Mouse (Mus musculus) spleen, postnatal 14 days (tissue): ENCODE results near the gene Fbxl8.
"Not testable (repeated sequence)": the region's sequence is repeated elsewhere in the genome, so short reads cannot be mapped to it uniquely, and the experiment has no call there.

Experiments used
- DNase-seq, 2 experiments: peaks; one replicate each; pipeline ENCODE4 v3.0.0; 2021 to 2022; ENCODE audit warnings: low spot score in 2 of 2

The Fbxl8 gene

DNA sequence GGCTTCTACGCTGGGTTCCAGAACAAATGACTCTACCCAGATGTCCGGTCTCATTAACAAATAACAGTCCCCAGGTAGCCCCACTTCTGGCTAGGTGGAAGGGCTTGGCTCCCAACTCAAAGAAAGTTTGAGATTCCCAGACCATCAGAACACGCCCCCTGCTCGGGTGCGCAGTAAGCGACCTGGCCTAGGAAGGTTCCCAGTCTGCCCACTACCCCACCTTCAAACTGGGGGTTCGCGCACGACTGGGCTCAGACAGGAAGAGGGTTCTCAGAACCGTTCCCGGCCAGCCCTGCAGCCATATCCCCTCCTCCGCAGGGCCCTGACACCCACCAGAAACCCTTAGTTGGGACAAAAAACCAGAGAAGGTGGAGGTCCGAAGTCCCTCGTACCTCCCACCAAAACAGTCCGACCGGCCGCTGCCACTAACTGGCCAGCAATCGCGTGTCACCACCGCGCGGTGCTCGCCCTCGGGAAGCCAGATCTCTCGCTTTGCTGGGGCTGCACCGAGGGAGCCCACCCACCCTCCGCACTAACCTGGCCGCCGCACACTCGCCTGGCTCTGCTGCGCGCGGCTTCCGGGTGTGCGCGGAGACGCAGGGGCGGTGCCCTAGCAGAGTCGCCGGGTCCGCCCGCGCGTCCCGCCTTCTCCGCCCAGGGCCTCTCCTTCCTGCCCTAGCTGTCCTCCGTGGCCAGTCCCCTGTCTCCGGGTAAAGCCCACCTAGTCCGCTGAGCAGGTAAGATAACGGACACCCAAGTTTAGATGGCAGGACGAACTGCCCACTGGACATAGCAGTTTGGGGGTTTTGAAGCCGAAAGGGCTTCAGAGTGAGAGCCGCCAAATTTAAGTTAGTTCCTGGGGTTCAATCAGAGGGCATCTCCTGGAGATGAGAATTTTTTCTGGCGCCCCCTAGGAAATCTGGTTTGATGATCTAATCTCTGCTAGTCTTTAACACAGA, at the start of gene Fbxl8, which contains the start of gene Tradd:
Gene Fbxl8 (plus strand): TSS at position 625 of the 959 bp plus-strand sequence.
Gene Tradd (minus strand): TSS at position 586 of the 959 bp plus-strand sequence.
- DNase-seq = peak; percentile 61 to 68

DNA sequence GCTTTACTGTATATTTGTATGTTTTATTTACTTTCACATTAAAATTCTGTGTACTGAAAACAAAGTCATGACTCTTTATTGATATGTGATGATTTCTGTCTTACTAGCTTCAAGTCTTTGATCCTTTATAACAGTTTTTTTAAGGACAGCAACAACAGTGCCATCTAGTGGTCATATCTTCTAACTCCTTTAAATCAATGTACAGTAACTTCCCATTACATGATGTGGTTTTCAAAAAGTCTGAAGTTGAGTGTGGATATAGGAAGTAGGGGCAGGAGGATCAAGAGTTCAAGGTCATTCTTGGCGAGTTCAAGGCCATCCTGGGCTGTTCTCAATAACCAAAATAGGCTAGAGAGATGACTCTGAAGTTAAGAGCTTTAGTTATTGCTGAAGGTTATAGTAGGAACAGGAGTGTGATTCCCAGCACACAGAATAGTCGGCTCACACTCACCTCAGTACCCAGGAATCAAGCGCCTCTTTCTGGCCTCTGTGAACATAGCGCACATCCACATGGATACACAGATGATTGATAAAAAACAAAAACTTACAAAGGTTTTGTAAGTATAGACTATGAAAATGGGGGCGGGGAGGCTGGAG, 46.4 kb upstream of the Fbxl8 start:
- DNase-seq = no peak

DNA sequence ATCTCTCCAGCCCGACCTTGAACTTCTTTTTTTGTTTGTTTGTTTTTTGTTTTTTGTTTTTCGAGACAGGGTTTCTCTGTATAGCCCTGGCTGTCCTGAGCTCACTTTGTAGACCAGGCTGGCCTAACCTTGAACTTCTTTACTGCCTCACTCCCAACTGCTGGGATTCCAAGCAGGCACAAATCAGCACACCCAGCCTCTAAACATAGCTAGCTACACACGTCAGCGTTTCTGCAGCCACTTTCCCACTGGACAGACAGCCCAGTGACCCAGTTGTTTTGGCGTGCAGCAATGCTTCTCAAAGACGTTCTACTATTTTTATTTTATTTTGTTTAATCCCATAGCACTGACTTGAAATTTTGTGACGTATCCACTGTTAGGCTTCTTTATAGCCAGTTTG, 40.6 kb upstream of the Fbxl8 start:
- no peak for DNase-seq

DNA sequence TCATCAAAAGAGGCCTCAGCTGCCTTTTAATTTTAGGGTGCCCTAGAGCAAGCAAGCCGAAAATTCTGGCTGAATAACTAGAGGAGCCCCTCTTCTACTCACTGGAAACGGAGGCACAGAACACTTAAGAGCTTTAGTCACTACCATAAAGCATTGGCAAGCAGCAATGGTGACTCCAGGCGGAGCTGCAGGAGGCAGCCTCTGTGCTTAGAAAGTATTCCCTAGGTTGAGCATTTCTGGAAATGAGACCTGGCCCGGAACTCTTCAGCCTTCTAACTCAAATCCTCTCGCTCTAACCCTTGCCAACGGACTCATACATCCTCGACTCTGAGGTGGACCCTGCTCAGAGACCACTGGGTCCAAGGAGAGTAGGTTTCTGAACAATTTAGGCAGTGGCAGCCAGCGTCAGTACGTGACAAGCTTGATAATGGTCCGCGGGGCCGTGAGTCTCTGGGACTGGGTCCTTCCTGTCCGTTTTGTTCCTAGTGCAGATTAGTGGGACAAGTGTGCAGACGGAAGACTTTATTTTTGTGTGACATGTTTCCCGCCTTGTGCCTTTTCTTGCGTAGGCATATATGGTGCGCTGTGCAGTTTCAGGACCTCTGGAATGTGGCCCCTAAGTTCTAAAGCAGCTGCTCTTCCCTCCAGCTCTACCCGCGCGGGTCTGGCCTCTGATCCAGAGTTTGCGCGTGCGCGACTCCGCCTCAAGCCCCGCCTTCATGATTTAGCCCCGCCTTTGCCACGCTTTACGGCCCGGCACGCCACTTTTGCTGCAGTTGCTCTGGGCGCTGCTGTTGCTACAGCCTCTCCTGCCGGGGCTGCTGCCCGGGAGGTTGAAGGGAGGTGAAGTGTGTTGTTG, 39.8 kb upstream of the Fbxl8 start, which contains the start of gene D230025D16Rik:
Gene D230025D16Rik (plus strand): TSS at position 733 of the 859 bp plus-strand sequence.
- peak; percentile 93 to 96 for DNase-seq

DNA sequence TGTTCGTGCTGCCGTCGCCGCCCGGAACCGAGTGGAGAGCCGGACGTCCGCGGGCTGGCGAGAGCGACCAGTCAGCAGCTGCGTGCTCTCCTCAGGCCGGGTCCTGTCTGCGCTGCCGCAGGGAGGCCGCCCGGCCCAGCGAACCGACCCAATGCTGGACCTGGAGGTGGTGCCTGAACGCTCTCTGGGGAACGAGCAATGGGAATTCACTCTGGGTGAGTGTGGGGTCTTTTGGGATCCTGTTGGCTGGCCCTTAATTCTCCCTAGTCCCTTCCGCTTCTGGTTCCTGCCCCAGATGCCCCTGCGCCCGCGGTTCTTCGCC, 39.2 kb upstream of the Fbxl8 start:
- DNase-seq = no peak

DNA sequence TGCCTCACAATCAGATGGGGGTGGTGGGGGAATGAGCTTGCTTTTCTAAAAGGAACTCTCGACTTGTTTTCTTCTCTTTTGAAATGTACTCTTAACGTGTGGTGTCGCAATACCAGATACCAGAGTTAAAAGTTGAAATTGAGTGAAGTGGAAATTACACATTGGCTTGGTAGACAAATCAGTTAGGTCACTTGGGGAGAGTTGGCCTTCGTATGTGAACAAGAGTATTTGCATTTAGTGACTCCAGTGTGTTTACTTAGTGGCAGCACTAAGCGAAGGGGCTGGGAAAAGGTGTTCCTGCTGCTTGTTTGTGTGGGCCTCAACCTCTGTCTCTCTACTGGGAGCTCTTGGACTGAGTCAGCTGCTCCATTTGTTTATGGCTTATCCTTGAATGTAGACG, 38.5 kb upstream of the Fbxl8 start:
- no peak for DNase-seq

DNA sequence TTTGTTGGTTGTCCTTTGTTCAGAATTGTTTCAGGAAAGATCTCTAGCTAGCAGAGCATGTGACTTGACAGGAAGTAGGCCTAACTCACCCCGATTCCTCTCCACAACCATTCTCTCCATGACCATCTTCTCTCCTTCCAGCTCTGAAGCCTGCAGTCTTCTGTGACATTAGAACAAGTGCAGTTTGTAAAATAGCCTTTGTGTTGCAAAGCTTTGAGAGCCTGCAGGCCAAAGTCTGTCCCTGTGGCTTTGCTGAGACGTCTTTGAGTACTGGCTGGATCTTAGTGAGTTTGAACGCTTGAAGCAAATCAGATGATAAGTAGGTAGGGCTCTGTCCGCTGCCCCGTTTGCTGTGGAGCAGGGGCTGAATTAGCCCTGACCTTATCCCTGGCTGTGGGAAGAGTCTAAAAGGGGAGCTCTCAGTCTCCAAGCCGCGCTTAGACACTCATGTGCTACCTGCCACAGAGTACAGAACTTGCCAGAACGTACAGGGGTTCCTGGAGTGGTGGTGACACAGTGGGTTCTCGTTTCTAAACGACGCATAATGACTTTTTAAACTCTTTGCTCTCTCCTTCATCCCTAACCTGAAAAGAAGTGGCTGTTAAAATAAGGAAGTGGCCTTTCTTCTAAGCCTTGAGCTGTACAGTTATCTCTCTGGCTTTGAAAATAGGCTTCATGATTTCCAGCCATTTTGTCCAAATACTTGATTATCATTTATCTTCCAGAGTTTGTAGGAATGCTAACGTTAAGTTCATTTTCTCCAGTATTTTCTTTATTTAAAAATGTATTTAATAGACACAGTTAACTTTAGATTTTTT, 32.7 kb upstream of the Fbxl8 start:
- no peak for DNase-seq

DNA sequence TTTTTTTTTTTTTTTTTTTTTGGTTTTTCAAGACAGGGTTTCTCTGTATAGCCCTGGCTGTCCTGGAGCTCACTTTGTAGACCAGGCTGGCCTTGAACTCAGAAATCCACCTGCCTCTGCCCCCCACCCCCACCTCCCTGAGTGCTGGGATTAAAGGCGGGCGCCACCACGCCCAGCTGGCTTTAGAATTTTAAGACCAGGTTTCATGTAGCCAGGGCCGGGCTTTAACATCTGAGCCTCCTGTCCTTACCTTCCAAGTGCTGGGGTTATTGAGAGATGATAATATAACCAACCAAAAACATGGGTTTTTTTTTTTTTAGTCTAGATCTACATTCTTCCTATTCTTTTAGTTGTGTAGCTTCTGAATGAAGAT, 32.1 kb upstream of the Fbxl8 start:
- not testable (repeated sequence) for DNase-seq

DNA sequence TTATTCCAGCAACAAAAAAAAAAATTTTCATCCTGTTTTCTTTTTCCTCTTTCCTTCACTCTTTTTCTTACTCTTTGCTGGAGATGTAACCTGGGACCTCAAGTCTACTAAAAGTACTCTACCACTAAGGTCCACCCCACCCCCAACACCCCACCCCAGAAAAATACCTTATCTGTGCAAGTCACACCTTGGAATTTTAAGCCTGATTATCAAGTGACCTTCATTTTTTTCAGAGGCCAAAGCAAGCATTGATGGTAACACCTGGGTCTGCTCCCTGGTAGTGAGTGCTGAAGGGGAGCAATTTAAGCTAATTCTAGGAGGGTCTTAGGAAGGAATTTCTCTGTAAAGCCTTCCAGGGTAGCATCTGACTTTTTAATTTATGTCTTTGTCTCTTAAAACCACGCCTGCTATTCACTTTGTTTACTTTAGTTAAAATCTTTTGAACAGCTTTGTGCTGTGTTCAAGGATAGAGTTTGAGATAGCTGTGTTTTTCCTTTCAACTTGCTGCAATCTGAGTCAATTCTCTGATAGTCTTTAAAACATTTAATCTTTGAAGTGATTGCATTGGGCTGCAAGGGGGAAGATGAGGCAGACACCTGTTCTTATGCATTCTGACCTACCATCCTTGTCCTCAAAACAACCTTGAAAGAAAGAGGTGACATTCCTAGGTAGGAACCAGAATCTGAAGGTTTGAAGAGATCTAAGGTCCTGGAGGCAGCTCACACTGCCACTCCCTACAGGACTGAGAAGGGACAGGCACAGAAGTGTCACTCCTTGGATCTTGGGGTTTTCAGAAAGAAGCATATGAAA, 31.1 kb upstream of the Fbxl8 start:
- DNase-seq = no peak

DNA sequence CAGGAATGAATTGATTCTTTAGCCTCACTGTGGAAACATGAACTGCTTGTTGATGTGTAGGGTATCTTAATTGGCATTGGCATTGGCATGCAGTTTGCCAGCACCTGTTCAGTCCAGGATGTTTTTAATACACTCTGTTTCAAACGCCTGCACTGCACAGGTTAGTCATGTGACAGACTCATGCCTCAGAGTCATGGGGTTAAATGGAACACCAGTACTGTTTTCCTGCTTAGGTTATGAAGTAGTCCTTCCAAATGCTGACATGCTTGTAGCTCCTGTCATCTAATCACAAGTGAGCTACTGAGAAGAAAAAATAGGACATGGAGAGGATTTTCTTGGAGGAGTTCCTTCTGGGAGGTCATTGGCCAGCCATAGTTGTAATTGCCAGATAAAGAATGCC, 29.2 kb upstream of the Fbxl8 start:
- no peak for DNase-seq

DNA sequence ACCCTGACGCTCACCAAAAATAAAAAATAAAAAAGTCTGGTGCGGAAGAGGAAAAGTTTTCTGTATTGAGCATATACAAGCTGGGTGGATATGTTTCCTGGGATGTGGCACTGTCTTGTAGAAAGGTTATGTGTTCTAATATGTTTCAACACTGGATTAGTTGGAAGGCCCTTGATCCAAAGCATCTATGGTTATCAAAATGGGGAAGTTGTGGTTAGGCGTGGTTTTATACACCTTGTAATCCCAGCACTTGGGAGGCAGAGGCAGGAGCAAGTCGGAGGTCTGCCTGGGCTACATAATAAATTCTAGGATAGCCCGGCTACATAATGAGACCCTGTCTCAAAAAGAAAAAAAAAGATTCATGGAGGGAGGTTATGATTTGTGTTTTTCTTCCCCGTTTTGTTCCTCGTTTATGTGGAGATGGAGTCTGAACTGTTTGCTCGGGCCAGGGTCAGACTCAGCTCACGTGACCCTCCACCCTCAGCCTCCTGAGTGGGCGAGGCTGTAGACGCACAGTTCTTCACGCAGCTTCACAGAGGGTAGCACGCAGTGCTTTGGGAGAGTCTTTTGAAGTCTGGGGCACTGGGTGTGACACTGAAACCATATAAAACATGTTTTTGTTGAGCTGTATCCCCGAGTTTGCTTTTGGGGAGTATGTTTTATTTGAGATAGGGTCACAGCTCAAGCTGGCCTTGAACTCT, 26.9 kb upstream of the Fbxl8 start:
- no peak for DNase-seq

DNA sequence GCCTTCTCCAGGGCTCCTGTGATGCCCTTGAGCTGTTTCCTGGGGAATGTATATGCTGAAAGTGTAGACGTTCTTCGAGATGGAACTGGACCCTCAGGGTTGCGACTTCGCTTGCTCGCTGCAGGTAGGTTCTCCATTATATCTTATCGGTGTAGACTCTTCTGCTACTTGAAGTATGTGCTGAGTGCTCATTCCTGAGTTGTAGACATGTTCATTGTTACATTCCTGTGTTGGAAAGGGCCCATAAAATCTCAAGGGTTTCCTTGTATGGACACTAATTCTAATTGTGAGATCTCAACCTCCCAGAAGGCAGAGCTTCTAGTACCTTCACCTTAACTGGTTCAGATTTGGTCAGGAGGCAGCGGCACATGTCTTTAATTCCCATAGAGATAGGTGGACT, 23.4 kb upstream of the Fbxl8 start:
- no peak for DNase-seq

DNA sequence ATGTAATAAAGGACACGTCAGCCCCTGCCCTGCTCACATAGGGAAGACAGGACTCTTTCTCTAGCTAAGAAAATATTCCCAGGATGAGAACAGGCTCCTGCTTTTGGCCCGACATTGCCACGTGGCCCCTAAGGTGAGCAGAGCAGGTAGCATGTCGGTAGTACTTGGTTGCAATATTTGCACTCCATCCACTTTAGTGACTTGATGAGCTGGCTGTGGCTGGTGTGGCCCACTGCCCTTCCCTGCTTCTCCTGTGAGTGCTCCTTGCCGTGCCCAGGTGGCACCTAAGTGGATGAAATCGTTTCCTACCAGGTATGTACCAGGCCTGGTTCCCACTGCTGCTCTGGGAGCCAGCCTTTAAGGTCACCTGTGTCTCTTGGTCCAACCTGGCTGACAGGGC, 12.5 kb upstream of the Fbxl8 start:
- no peak for DNase-seq

DNA sequence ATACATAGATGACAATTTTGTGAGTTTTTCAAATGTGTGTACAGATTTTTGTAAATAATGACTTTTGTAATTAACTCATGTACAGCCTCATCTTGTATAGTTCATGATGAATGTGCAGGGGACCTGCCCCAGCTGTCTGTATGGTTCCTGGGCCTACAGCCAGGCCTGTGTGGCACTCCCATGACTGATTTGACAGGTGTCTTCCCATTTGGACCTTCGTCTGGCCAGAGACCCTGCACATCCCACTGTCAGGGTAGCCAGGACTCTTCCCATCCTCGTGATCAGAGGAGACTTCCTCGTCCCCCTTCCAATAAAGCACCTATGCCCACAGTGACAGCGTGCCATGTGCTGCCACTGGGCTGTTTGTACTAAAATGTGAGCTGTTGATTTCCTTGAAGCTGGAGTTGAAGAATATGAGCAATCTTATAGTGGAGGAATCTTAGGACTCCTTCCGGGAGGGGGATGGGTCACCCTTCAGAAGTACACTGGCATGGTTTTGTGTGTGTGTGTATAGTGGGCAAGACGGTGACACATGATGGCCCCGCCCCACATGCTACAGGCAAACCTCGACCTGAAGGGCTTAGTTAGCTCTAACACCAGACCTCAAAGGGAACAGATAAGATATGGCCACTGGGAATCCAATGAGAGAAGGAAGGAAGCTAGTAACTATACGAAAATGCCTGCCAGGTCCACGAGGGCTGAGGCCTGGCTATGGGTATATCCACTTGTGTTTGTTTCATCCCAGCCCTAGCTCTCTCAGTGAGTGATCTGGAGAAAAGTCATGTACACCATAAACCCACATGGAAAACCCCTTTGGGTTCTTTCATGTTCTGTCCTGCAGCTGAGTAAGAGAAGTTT, 11.5 kb upstream of the Fbxl8 start:
- no peak for DNase-seq

DNA sequence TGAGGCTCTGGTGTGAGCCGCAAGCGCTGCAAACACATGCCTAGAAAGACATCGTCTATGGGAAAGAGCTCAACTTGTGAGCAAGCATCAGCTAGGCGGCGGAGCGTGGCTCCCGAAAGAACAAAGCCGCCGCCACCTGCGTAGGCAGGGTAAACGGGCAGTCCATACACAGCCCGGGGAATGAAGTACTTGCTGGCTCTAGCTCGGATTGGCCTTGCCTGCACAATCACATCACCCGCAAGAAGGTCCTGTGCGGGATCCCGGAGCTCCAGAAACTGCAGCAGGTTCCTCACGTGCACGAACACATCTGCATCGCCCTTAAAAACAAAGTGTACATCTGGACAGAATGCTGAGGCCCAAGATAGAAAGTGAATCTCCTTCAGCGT, 10.7 kb upstream of the Fbxl8 start:
- no peak for DNase-seq

DNA sequence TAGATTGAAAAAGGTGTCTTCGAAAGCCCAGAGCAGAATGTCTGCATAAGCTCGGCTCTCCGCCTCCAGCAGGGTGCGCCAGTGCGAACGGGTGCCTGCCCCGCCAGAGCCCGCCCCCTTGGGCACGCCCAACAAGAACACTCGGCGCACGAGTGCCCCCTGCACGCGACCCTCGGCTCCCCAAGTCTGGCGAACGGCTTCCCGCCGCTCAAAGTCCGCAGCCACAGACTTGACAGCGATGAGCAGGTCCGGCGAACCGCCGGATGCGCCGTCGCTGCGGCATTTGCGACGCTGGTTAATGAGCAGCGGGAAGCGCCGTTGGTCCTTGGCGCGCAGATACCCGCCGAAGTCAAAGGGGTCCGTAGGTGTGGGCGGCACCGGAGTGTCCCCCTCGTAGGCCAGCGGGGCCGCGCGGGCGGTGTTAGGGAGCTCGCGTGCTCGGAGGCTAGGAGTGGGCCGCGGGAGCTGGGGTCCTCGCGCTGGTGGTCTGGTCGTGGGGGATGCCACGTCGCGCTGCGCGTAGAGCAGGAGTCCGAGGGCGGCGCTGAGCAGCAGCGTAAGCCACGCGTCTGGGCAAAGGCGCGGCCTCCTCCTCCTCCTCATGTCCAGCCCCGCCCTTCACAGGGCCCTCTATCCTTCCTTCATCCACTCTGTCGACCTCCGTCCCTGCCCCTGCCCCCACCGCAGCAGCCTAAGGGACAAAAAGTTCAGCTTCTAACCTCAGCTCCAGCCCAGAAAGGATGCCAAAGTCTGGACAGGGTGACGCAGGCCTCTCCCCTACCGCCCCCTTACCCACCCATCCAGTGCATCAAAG, 10.1 kb upstream of the Fbxl8 start:
- DNase-seq = peak; percentile 81 to 88

DNA sequence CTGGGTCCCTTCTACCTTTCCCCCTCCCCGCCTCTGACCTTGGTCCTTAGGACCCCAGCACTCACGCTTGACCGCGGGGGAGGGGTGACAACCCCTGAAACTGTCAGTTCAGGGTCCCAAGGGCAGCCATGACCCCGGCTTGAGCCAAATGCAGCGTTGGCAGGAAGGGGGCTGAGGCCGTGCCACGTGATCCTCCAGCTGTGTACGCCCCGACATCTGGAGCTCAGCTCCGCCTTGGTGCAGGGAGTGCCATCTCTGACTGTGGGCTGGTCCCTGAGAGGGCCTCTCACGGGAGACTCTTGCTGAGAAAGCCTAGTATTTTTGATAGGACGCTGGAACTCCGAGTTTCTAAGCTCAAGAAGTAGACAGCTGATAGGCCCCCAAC, 9.5 kb upstream of the Fbxl8 start, which contains the start of gene B3gnt9:
Gene B3gnt9 (minus strand): TSS at position 188 of the 385 bp plus-strand sequence.
- DNase-seq = peak in 1 of 2 experiments; percentile 48
